Mouse (Mus musculus): ENCODE data around the gene Sae1.

GRCm38 (mm10) chr7:16412220-16412896, 24.8 kb upstream of the Sae1 start:
- TF ChIP-seq CTCF (IDR thresholded peaks at IDR 0.05; ENCODE audit: low read depth, low read length) (no peak), POLR2A (IDR thresholded peaks at IDR 0.05; ENCODE audit: extremely low read depth, insufficient read depth, low read length) (no peak)
